Mouse (Mus musculus): ENCODE results near the gene D030056L22Rik. TPM values are rescaled to one million over a fixed set of nuclear protein-coding genes. Genes with fewer than 3 reads are reported as not detected.

D030056L22Rik gene
- total RNA-seq, 2 experiments from 2014 or later = 3.2 to 3.9 TPM

DNA sequence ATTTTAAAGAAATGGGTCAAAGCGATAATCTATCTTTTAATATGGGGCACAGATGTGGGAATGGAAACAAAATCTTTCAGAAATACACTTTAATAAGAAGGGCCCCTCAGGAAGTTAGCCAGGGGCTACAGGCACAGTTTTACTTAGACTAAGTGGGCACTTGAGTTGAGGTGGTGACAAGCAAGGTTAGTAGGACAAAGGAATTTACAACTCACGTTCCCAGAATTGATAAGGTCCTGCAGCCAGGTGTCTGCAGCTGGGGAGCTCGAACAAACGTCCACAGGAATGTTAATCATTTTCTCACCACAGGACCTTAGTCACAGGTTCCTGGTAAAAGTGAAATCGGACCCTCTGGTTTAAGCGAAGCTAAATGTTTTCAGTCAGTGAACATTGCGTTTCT is 18.1 kb downstream of the D030056L22Rik start:
- no peak for DNase-seq

DNA sequence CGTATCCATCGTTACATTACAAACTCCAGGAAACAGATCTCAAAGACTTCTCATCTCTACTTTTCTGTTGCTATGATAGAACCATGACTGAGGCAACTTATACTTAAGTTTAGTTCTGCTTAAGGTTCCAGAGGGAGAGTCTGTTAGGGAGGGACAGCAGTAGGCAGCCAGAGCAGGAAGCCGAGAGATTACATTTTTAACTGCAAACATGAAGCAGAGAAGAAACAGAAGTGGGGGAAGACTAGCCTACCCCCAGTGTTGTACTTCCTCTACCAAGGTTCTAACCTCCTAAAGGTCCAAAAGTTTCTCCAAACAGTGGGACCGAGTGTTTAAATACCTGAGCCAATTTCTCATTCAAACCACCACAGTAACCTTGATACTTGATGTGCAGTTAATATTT is 22.9 kb downstream of the D030056L22Rik start:
- no peak for DNase-seq

DNA sequence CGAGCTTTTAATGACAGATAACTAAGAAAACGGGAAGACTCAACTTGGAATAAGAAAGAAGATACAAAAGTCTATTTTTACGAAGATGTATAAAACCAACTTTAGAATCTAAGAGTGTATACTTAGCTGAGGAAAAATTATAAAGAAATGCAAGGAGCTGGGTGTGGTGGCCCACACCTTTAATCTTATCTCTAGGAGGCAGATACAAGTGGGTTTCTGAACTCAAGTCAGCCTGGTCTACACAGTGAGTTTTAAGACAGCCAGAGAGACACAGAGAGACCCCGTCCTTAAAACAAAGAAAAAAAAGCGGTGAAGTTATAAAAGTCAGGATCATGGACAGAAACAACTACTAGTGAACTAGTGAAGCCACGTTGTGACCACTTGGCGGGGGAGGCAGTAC is 26.2 kb downstream of the D030056L22Rik start:
- no peak for DNase-seq

DNA sequence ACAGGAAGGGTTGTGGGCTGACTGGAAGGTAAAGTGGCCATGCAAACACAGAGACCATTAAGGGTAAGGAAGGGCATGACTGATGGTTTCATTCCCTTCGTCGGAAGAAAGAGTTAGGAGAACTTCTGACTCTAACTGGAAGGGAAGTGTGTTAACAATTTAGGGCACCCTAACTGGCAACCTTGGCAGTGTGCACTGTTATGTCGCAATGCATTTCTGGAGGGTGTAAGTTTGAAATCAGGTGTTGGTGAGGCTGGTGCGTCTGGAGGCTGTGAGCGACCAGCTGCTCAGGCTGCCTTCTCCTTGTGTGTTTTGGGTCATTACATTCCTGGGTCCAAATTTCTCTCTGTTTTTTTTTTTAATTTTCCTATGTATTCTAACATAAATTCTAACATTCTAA is 31.0 kb downstream of the D030056L22Rik start:
- no peak for DNase-seq

DNA sequence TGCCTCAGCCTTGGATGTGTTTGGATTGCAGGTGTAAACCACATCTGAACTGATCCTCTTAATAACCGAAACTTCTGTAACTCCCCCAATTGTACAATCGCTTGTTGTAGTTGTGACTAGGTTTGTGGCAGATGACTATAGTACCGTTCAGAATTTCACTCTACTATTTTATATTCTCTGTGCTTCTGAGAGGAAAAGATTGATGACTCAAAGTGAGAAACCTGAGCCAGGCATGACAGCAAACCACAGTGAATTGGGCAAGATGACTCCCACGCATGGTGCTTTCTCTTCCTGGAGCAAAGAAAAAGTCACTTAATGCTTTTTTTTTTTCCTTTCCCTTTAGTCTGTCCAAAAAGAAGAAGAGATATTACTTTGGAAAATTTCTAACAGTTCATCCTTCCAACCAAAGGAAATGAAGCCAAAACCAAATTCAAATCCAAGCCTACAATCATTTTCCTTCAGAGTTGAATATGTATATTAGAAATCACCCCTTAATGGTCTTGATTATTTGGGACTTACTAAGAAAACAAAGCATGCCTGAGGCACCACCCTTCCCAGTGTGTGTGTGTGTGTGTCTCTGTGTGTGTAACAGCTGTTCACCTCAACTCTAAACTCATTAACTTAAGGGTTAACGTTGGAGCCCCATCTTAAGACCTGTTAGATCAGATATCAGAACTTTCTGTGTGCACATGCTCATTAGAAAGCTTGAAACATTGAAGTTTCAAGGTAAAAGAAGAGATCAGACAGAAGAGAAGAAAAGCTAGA is 33.8 kb downstream of the D030056L22Rik start:
- DNase-seq = no peak

DNA sequence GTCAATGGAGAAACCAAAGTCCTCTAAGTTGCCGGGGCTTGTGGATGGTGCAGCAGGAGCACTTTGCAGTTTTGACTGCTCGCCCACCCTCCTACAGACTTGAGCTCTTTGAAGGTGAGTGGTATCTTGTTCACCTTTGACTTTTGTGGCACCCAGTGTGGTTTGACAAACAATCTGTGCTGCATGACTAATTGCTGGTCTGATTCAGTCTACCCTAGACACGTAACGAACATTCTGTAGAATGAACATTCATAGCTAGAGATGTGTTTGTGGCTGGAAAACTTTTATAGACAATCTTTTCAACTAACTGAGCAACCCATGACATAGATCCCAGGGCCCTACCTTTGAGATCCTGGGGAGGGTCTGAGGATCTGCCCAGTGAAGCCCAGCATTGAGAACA is 34.4 kb downstream of the D030056L22Rik start:
- no peak for DNase-seq

DNA sequence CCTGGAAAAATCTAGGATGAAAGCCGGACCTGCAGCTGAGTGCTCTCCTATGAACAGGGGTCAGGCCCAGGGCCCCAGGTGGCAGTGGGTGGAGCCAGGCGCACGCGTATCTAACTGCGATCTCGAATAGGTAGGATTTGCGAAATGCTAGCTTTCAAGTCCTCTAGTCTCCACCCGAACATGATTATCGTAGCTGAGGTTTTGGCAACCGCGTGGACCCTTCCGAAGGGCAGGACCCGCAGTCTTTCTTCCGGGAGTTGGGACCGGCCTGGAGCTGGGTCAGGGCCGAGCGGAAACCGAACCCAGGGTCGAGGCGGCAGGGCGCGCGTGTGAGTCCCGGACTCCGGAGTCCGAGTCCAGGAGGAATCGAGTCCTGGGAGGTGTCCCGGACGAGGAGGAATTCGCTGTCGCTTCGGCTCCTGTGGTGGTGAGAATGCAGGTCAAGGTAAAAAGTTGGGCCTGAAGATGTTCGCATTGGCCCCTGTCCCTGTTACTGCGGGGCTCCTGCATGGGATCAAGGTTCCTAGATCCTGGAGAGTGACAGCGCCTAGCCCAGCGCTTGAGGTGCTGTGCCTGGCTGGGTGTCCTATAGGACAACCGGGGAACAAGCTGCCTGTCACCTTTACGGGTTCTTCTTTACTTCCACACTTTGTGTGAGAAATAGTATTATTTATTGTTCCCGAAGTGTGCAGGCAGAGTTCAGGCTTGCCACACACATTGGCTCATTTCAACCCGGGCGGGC is 36.8 kb downstream of the D030056L22Rik start, which contains the start of gene Trpm6:
Gene Trpm6 (plus strand): TSS at position 386 of the 742 bp plus-strand sequence.
- DNase-seq = peak; percentile 9

DNA sequence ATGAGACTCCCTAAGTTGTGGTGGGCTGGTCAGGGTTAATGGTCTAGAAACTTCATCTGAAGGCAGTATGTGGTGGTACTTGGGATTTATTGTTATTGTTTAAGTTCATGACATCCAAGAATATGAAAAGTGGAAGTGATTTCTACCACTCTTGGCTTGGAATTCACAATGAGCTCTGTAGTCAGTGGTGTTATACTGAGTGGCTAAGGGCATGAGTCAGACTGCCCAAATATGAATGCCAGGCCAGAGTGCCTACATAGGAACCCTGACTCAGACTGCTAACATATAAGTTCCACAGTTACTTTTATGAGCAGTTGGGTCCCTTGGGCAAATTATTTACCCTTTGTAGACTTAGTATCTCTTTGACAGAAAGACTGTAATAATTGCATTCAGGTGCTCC is 44.2 kb downstream of the D030056L22Rik start:
- no peak for DNase-seq

DNA sequence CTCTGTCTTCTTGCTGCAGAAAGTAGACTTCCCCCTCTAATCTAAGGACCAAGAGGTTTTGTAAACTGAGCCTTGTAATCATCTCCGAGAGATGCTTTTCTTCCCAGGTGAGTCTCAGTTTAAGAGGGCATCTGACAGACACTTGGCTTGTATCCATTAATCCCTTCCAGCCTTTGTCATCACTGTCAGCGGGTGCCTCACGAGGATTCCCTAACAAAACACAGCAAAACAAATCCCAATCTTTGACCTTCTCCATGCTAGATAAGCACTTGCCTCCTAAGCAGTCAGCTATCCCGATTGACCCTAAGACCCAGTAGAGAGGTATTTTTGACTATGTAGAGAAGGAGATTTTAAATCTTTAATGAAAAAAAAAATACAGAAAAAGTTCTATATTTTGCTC is 44.7 kb downstream of the D030056L22Rik start:
- no peak for DNase-seq

DNA sequence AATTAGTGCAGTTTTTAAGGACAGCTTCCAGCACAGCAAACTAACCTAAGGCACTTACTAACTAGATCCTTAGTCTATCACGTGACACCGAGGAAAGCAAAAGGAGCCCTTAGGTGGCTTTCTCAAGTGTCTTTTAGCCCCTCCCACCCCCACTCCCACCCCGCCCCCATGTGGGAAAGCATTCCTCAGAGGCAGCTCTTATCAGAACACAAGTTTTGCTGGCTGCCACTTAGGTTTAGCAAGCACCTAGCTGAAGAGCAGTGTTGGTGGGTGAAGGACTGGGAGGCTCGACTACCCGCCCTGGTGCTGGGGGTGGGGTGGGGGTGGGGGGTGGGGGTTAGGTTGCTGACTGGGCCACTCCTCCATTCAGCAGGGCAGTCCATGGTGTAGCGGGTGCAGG is 45.3 kb downstream of the D030056L22Rik start:
- DNase-seq = no peak

DNA sequence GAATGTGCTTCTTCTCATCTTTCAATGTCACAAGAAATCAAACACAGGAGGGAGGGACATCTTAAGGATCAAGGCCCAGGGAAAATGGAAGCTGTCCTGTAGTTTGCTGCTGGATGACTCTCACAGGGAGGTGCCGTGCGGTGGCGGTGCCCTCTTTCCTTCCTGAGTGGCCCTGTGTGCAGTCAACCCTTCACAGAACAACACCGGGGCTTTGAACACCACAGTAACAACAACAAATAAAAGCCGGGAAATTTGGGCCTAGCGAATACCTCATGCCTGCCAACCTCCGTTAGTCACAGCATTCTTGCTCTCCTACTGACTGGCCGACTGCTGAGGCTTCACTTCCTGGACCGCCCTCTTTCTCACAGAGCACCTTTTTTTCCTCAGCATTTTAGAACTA is 45.9 kb downstream of the D030056L22Rik start:
- DNase-seq = no peak

DNA sequence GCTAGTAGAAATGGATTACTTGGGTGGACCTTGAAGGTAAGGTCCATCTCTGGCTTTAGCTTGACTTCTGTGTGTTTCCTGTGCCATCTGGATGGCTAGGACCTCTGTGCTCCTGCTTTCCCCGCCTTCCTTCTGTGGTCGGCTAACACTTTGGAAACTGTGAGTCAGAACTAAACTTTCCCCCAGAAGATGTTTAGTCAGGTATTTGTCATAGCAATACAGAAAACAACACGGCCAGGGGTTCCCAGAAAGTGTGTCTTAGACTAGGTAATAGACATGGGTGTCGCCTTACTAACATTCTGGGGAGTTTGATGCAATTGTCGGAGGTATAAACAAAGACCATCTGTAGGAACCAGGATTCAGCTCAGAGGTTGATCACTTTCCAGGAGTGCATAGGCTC is 53.4 kb downstream of the D030056L22Rik start:
- DNase-seq = no peak

Other genes with a start within 250 kb of the D030056L22Rik start
- gene Ostf1, start 81.4 kb upstream of the D030056L22Rik start, total RNA-seq (2021) = 10 to 100 TPM; 31.7 to 37.6 TPM
- gene Nmrk1, start 81.2 kb upstream of the D030056L22Rik start, total RNA-seq (2021) = 1 to 10 TPM; 3.1 to 4.0 TPM
- 10 to 100 TPM; 55.6 to 58.0 TPM for gene Carnmt1, start 42.4 kb upstream of the D030056L22Rik start, total RNA-seq (2021)
- gene Trpm6, start 36.8 kb downstream of the D030056L22Rik start, total RNA-seq (2021) = under 1 TPM; 0.12 to 0.45 TPM